Mouse (Mus musculus) kidney, adult 2 months (tissue): ENCODE results near the gene Fam133b.

ENCODE experiments used
- CTCF ChIP-seq: fragments of 200-500 bp; conservative IDR thresholded peaks from 2 replicates; pipeline ENCODE4 v1.5.1; 2011; ENCODE audit warnings: low read depth, mild to moderate bottlenecking, control low read depth, low read length, moderate library complexity, mixed read lengths; ENCODE audit not compliant: insufficient read depth, insufficient read length
- POLR2A ChIP-seq: fragments of 200-500 bp; IDR thresholded peaks from one replicate; pipeline ENCODE4 v1.6.1; 2011; ENCODE audit warnings: low read depth, low read length, control low read depth

DNA sequence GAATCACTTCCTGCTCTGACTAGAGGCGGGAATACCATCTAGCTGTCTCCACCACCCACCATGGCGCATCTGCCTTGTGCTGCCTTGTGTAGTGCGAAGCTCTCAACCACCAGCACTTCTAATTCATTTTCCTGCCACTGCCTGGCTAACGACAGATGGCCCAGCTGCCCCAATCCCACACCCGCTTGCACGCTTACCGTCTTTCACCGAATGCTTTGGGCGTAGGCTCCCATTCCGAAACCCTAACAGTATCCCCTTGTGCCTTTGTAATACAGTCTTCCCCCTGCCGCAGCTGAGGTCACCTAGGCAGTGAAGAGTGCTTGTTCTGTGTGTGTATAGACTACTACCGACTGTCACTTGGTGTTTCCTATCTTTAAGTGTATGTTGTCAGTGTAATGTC lies 21.9 kb upstream of the Fam133b start:
- TF ChIP-seq POLR2A (no peak), CTCF (no peak)
